Mouse (Mus musculus) T-helper 17 cell (primary cell): Measurements from ENCODE around the gene Cox20.

ENCODE experiments used
- in situ Hi-C, 2 experiments: fragments of 300-600 bp; cut with MboI, MseI; formaldehyde crosslinking; loops; 1 replicate in 1 of 2; 2 replicates in 1 of 2; pipeline ENCODE4 v1.15.1; 2025; ENCODE audit warnings: high pct_unique_total_duplicates in 2 of 2

Cox20 gene

GRCm38 (mm10) chr1:178319295-178320037 is 536 bp downstream of the Cox20 start:
- in situ Hi-C loops, result loop anchor here (10.0 kb wide), 2 partner anchors 335 to 515 kb away; partner anchors contain the start of gene Catspere2 (in 1 of the 2)

GRCm38 (mm10) chr1:178320038-178320722 is 1.2 kb downstream of the Cox20 start:
- in situ Hi-C loops, result no loop called here

- in situ Hi-C loops, result no loop called here
These were observed 2.0 kb downstream of the Cox20 start for GRCm38 (mm10) chr1:178320723-178321590.

- in situ Hi-C loops, result no loop called here
These were observed 2.9 kb downstream of the Cox20 start for GRCm38 (mm10) chr1:178321730-178322357.

GRCm38 (mm10) chr1:178323235-178323634 is 4.3 kb downstream of the Cox20 start:
- in situ Hi-C loops, result no loop called here

- in situ Hi-C loops, result no loop called here
These were observed 5.6 kb downstream of the Cox20 start for GRCm38 (mm10) chr1:178324568-178324967.

GRCm38 (mm10) chr1:178326357-178326756 is 7.4 kb downstream of the Cox20 start:
- in situ Hi-C loops, result no loop called here

GRCm38 (mm10) chr1:178326950-178327349 is 8.0 kb downstream of the Cox20 start:
- in situ Hi-C loops, result no loop called here

- in situ Hi-C loops, result no loop called here
These were observed 10.1 kb downstream of the Cox20 start for GRCm38 (mm10) chr1:178329017-178329416.

- in situ Hi-C loops, result loop anchor here (10.0 kb wide), 2 partner anchors 75 to 535 kb away; partner anchors contain the start of genes Adss (in 2 of the 2) and Efcab2 (in 2 of the 2)
These were observed 11.0 kb downstream of the Cox20 start for GRCm38 (mm10) chr1:178329946-178330345.

- in situ Hi-C loops, result loop anchor here (10.0 kb wide), 2 partner anchors 69 to 541 kb away; partner anchors contain the start of genes Adss (in 2 of the 2) and Efcab2 (in 2 of the 2)
These were observed 16.9 kb downstream of the Cox20 start for GRCm38 (mm10) chr1:178335860-178336261.

- in situ Hi-C loops, result loop anchor here (10.0 kb wide), 2 partner anchors 68 to 542 kb away; partner anchors contain the start of genes Adss (in 2 of the 2) and Efcab2 (in 2 of the 2)
These were observed 17.4 kb downstream of the Cox20 start for GRCm38 (mm10) chr1:178336289-178336775.

- in situ Hi-C loops, result loop anchor here (10.0 kb wide), 2 partner anchors 68 to 542 kb away; partner anchors contain the start of genes Adss (in 2 of the 2) and Efcab2 (in 2 of the 2)
These were observed 18.0 kb downstream of the Cox20 start for GRCm38 (mm10) chr1:178336777-178337481.

GRCm38 (mm10) chr1:178337551-178338317 is 18.8 kb downstream of the Cox20 start, which contains the start of gene Hnrnpu:
TSS of gene Hnrnpu (minus strand) at chr1:178337797.
- in situ Hi-C loops, result loop anchor here (10.0 kb wide), 2 partner anchors 67 to 543 kb away; partner anchors contain the start of genes Adss (in 2 of the 2) and Efcab2 (in 2 of the 2)

GRCm38 (mm10) chr1:178338318-178338641 is 19.4 kb downstream of the Cox20 start:
- in situ Hi-C loops, result loop anchor here (10.0 kb wide), 2 partner anchors 67 to 543 kb away; partner anchors contain the start of genes Adss (in 2 of the 2) and Efcab2 (in 2 of the 2)

GRCm38 (mm10) chr1:178340213-178340612 is 21.3 kb downstream of the Cox20 start:
- in situ Hi-C loops, result no loop called here

- in situ Hi-C loops, result no loop called here
These were observed 22.5 kb downstream of the Cox20 start for GRCm38 (mm10) chr1:178341435-178341834.

GRCm38 (mm10) chr1:178342063-178342462 is 23.1 kb downstream of the Cox20 start:
- in situ Hi-C loops, result no loop called here

GRCm38 (mm10) chr1:178342612-178343011 is 23.7 kb downstream of the Cox20 start:
- in situ Hi-C loops, result no loop called here
